Mouse (Mus musculus) mature B cell (primary cell): ENCODE results near the gene Pibf1.

Source experiments
- in situ Hi-C: fragments of 300-500 bp; cut with MboI; formaldehyde crosslinking; loops from 2 replicates; pipeline ENCODE4 v1.14.3; 2019

The Pibf1 gene

GRCm38 (mm10) chr14:99099267-99099966, at the start of gene Pibf1, which contains the start of gene Dis3:
Gene Pibf1, plus strand, starts transcription at chr14:99099424.
Gene Dis3, minus strand, starts transcription at chr14:99099770.
- in situ Hi-C loops: loop anchor here (10.0 kb wide), 1 partner anchor 55 kb away; the partner anchor contains the start of genes Bora and Mzt1

DNA sequence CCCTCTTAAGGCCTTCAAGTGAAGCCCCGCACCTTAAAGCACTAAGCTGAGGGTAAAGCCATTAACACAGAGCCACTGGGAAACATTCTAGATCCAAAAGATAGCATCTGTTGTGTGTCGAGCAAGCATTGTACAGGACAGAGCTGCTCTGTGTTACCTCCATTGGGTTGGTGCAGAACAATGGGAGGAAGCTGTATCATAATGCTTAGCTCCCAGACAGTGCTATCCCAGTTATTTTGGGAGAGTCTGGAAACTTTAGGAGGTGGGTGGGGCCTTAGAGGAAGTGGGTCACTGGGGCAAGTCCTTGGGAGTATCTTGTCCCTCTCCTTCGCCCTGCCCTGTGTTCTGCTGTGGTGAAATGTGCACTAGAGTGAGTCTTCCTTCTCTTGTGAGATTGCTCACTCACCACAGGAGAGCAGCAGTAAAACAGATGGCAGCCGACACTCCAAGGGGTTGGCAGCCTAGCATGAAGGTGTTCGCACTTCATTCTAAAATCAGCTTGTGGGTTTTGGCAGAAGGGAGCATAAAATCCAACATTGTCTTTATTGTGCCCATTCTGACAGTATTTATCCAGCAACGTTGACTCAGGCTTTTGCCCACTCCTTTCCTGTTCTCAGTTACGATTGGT, 40.2 kb upstream of the Pibf1 start:
- in situ Hi-C loops: no loop called here

GRCm38 (mm10) chr14:99060616-99061015, 38.6 kb upstream of the Pibf1 start:
- in situ Hi-C loops: no loop called here

- in situ Hi-C loops: no loop called here
Measured at GRCm38 (mm10) chr14:99063091-99063490, 36.1 kb upstream of the Pibf1 start.

DNA sequence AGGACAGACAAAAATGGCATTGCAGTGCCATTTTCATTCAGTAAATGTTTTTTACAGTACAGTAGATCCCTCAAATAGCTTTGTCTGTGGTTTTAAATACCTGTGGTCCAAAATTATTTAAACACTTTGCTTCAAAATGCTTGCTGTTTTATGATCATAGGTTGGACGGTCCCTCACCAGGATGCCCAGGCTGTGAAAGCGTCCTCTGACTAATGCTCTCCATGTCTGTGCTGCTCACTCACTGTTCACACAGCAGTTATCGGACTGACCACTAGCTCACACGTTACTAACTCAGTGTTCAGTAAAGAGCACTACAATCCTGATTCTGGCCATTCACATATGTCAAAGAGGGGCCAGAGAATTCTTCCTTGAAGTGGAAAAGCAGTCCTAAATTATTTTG, 28.1 kb upstream of the Pibf1 start:
- in situ Hi-C loops: no loop called here

GRCm38 (mm10) chr14:99088947-99089346, 10.3 kb upstream of the Pibf1 start:
- in situ Hi-C loops: no loop called here

GRCm38 (mm10) chr14:99099967-99100587, 853 bp downstream of the Pibf1 start:
- in situ Hi-C loops: loop anchor here (10.0 kb wide), 1 partner anchor 55 kb away; the partner anchor contains the start of genes Bora and Mzt1

DNA sequence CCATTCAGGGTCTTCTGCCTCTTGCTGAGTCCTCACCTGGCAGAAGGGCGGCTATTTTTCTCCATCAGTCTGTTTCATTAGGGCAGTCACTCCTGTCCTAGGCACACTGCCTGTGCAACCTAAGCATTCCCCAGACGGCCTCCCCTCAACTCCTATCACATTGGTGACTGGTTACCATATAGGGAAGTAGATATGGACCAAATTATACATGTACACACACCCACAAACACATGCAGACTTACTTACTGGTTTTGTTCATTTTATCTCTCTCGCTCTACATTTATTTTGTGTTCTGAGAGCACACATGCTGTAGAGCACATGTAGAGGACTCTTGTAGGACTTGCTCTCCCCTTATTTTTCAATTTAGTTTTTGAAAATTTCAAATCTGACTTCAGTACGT, 3.8 kb downstream of the Pibf1 start:
- in situ Hi-C loops: no loop called here

DNA sequence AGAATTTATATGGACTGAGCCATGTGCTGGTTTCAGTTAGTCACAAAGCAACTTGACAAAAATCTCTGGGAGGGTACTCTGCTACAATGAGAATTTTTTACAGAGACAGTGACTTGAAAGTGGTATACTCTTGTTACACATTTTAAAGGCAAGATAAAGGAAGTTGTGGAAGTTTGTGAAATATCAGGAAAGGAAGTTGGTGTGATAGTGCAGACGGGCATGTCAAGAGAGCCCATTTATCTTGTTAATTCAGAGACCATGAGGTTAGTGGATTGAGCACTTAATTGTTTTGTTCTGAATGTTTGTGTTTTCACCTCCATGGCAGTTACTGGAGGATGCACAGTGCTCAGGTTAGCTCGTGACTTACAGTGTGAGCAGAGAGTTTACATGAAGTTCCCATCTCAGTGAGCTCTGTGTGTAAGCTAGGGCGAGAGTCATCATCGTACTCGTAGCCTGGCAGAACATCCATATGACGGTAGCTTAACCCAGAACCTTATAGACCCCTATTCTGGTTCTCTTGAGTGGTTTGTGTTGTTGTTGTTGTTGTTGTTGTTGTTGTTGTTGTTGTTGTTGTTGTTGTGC, 5.4 kb downstream of the Pibf1 start:
- in situ Hi-C loops: no loop called here

DNA sequence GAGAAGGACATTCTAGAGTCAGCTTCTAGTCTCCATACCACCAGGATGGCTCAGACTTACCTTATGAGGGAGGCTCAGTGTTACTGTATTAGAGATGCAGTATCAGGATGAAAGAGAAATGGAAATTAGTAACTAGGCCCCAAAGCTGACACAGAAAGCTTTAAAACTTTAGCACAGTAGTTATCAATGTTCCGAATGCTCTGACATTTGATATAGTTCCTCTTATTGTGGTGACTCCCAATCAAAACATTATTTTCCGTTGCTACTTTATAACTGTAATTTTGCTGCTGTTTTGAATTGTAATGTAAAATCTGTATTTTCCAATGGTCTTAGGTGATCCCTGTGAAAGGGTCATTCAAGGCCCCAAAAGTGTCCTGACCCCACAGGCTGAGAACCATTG, 7.4 kb downstream of the Pibf1 start:
- in situ Hi-C loops: no loop called here

DNA sequence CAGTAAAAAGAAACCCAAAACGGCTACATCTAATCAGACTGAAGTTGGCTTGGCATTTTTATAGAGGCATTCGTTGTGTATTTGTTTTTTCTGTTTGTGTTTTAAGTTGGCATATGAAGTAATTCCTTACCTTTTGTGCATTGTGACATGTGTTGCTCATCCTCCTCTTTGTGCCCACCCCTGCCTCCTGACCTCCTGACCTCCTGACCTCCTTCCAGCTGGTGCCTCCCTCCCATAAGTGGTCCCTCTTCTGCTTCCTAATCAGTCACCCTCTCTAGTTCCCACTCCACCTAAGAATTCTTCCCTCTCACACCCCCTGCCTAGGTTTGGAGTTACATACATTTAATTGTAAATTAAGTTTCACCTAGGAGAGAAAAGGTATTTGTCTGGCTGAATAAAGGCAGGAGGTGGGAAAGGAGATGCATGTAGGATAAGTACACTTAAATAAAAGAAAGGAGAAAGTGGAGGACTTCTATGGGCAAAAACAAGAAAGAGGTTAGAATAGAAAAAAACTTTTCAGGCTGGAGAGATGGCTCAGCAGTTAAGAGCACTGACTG, 8.5 kb downstream of the Pibf1 start:
- in situ Hi-C loops: no loop called here

- in situ Hi-C loops: no loop called here
Measured at GRCm38 (mm10) chr14:99108762-99109161, 9.5 kb downstream of the Pibf1 start.

DNA sequence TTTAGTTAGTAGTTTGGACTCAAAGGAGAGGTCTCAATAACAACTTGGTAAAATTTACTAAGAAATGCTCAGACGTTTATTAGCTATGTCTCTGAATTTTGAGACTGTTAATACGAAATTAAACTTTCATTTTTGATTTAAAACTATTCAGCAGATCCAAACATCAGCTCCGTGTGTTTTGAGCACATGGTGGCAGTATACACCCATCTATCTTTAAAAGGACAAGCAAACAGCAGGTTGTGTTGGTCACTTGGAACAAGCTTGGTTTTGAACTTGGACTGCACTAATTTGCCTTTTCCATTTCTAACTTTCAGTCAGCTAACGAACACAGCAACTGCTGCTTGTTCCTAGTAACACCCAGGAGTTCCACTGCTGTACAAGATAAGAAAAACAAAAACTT, 18.4 kb downstream of the Pibf1 start:
- in situ Hi-C loops: no loop called here

DNA sequence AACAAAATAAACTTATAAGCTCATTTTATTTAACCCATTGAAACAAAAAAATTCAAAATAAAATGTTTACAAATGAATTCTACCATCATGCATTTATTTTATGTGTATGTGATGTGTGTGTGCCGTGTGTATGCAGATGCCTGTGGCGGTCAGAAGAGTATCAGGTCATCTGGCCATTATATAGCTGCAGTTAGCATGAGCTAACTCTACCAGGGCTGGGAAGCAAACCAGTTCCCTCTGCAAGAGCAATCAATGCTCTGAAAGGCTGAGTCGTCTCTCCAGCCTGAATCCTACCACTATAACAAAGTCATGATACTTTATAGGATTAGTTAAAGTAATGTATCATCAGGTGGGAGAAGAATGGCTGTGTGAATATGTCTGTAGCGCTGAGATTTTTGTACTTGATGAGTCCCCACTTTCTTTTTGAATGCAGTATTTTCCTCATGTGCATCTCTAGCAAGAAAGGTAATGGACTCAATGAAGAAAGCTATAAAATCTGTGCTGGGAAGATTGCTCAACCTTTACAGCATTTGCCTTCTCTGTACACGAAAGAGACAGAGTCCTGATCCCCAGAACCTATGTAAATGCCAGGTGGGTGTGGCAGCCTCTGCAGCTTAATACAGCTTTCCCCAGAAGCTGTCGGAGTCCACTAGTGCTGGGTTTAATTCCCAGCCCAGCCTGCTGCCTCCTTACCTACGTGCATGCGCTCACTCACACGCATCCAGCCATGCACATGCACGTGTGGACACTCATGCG, 22.5 kb downstream of the Pibf1 start:
- in situ Hi-C loops: no loop called here

- in situ Hi-C loops: no loop called here
Measured at GRCm38 (mm10) chr14:99124076-99124475, 24.9 kb downstream of the Pibf1 start.

DNA sequence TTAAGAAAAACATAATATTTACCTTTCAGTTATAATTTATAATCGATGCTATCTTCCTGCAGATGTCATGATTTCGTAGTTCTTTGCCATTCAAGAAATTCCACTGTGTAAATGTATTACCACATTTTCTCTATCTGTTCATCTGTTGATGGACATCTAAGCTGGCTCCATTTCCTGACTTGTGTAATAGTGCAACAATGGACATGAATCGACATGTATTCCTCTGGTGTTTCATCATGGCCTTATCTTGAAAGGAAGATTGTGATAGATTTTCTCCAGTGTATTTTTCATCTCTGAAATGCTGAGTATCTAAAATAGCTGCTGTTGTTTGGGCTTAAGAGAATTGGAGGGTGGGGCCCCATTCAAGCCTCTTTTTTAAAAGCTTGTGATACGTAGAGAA, 27.5 kb downstream of the Pibf1 start:
- in situ Hi-C loops: no loop called here

DNA sequence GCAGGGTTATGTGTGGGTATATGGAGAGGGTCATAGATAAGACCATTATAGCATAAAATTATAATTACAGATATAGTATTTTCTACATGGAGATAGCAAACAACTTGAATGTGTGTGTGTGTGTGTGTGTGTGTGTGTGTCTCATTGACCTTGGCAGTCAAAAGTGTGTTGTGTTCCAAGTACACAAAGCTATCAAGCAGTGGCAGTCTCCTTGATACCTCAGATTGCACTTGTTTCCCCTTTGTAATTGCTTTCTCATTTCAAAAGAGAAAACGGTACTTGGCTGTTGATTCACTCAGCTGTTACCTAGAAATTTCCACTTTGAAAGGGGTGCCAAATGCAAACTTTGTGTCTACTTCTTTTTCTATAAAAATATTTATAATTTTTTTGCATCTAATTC, 28.3 kb downstream of the Pibf1 start:
- in situ Hi-C loops: no loop called here

DNA sequence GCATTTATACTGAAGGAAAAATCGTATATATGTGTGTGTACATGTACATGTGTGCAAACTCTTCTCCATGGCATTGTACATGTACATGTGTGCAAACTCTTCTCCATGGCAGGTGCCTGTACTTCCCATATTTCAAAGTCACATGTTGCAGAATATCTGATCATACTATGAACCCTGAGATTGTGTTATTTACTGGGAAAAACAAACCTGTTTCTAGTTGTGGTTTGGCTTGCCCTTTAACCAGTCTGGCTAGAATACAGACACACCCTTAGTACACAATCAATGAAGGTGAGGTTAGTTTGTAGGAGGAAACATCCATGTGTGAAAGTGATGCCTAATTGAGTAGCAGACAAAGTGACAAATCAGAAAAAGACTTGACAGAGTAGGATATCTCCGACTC, 29.8 kb downstream of the Pibf1 start:
- in situ Hi-C loops: no loop called here

GRCm38 (mm10) chr14:99134048-99134447, 34.8 kb downstream of the Pibf1 start:
- in situ Hi-C loops: no loop called here

GRCm38 (mm10) chr14:99135761-99136160, 36.5 kb downstream of the Pibf1 start:
- in situ Hi-C loops: no loop called here

- in situ Hi-C loops: no loop called here
Measured at GRCm38 (mm10) chr14:99136297-99136696, 37.1 kb downstream of the Pibf1 start.

GRCm38 (mm10) chr14:99140036-99140435, 40.8 kb downstream of the Pibf1 start:
- in situ Hi-C loops: no loop called here
